Mouse (Mus musculus): Measurements from ENCODE around the gene Tgfb1i1. TPM values are rescaled to one million over a fixed set of nuclear protein-coding genes. Genes with fewer than 3 reads are reported as not detected.

The Tgfb1i1 gene
- total RNA-seq, 1 experiment = 10.5 TPM

- DNase-seq (ENCODE audit: low read depth, low spot score) = no peak
- Histone ChIP-seq H3K4me3 (ENCODE audit: insufficient read depth in 1 of 2, low read depth in 1 of 2, low read length in 2 of 2, poor library complexity in 1 of 2, severe bottlenecking in 1 of 2) (no peak overlapping the region), H3K9ac (ENCODE audit: insufficient read depth, low read depth, low read length, poor library complexity, severe bottlenecking) (no peak overlapping the region), H3K36me3 (ENCODE audit: control insufficient read depth, insufficient read depth, low read length, poor library complexity, severe bottlenecking) (no peaks in the 10 kb centered on the region; the same call in 1 of the 2 replicates), H3K27ac (ENCODE audit: insufficient read depth, low read depth, low read length, poor library complexity, severe bottlenecking) (no peak overlapping the region), H3K4me1 (ENCODE audit: control insufficient read depth in 2 of 2, insufficient read depth in 2 of 2, low read length in 2 of 2, poor library complexity in 1 of 2) (no peaks in the 10 kb centered on the region), H3K9me3 (ENCODE audit: control insufficient read depth, insufficient read depth, low read depth, low read length) (no peaks in the 10 kb centered on the region)
- TF ChIP-seq MAFK (IDR thresholded peaks at IDR 0.05; ENCODE audit: insufficient read depth, low read depth, low read length) = no peak
- no peak for TF ChIP-seq ZC3H11A (IDR thresholded peaks at IDR 0.05; ENCODE audit: borderline replicate concordance, low read depth, low read length)
- TF ChIP-seq HCFC1 (IDR thresholded peaks at IDR 0.05; ENCODE audit: borderline replicate concordance, insufficient read depth, low read length) = no peak
- TF ChIP-seq ZNF384 (IDR thresholded peaks at IDR 0.05; ENCODE audit: low read depth, low read length) = no peak
- TF ChIP-seq CHD2 (IDR thresholded peaks at IDR 0.05; ENCODE audit: low read depth, low read length) = no peak
- in situ Hi-C loops (cut with MboI; ENCODE audit: low sequenced_read_pairs in 2 of 2, unreplicated experiment in 2 of 2) = loop anchor here in 1 of 2 experiments (25.0 kb wide), 1 partner anchor 208 kb away; the partner anchor contains the start of gene Trim72
Measured at GRCm38 (mm10) chr7:128219952-128220351, 26.7 kb upstream of the Tgfb1i1 start.

GRCm38 (mm10) chr7:128220936-128221335 lies 25.7 kb upstream of the Tgfb1i1 start:
- no peak overlapping the region for H3K9ac ChIP-seq (ENCODE audit: insufficient read depth, low read depth, low read length, poor library complexity, severe bottlenecking)
- no peak overlapping the region for H3K27ac ChIP-seq (ENCODE audit: insufficient read depth, low read depth, low read length, poor library complexity, severe bottlenecking)
- DNase-seq (ENCODE audit: low read depth, low spot score) = no peak
- TF ChIP-seq CHD2 (IDR thresholded peaks at IDR 0.05; ENCODE audit: low read depth, low read length) (no peak), HCFC1 (IDR thresholded peaks at IDR 0.05; ENCODE audit: borderline replicate concordance, insufficient read depth, low read length) (no peak), MAFK (IDR thresholded peaks at IDR 0.05; ENCODE audit: insufficient read depth, low read depth, low read length) (no peak), ZC3H11A (IDR thresholded peaks at IDR 0.05; ENCODE audit: borderline replicate concordance, low read depth, low read length) (no peak), ZNF384 (IDR thresholded peaks at IDR 0.05; ENCODE audit: low read depth, low read length) (no peak)
- H3K9me3 ChIP-seq (ENCODE audit: control insufficient read depth, insufficient read depth, low read depth, low read length) = no peaks in the 10 kb centered on the region
- in situ Hi-C loops (cut with MboI; ENCODE audit: low sequenced_read_pairs in 2 of 2, unreplicated experiment in 2 of 2) = loop anchor here in 1 of 2 experiments (25.0 kb wide), 1 partner anchor 209 kb away; the partner anchor contains the start of gene Trim72
- no peaks in the 10 kb centered on the region for H3K4me1 ChIP-seq (ENCODE audit: control insufficient read depth in 2 of 2, insufficient read depth in 2 of 2, low read length in 2 of 2, poor library complexity in 1 of 2)
- no peaks in the 10 kb centered on the region; the same call in 1 of the 2 replicates for H3K36me3 ChIP-seq (ENCODE audit: control insufficient read depth, insufficient read depth, low read length, poor library complexity, severe bottlenecking)
- no peak overlapping the region for H3K4me3 ChIP-seq (ENCODE audit: insufficient read depth in 1 of 2, low read depth in 1 of 2, low read length in 2 of 2, poor library complexity in 1 of 2, severe bottlenecking in 1 of 2)

- Histone ChIP-seq H3K27ac (ENCODE audit: insufficient read depth, low read depth, low read length, poor library complexity, severe bottlenecking) (no peak overlapping the region), H3K36me3 (ENCODE audit: control insufficient read depth, insufficient read depth, low read length, poor library complexity, severe bottlenecking) (no peaks in the 10 kb centered on the region), H3K9me3 (ENCODE audit: control insufficient read depth, insufficient read depth, low read depth, low read length) (no peaks in the 10 kb centered on the region), H3K4me1 (ENCODE audit: control insufficient read depth in 2 of 2, insufficient read depth in 2 of 2, low read length in 2 of 2, poor library complexity in 1 of 2) (no peaks in the 10 kb centered on the region), H3K4me3 (ENCODE audit: insufficient read depth in 1 of 2, low read depth in 1 of 2, low read length in 2 of 2, poor library complexity in 1 of 2, severe bottlenecking in 1 of 2) (no peak overlapping the region), H3K9ac (ENCODE audit: insufficient read depth, low read depth, low read length, poor library complexity, severe bottlenecking) (no peak overlapping the region)
- no peak for TF ChIP-seq CHD2 (IDR thresholded peaks at IDR 0.05; ENCODE audit: low read depth, low read length)
- no peak for TF ChIP-seq ZC3H11A (IDR thresholded peaks at IDR 0.05; ENCODE audit: borderline replicate concordance, low read depth, low read length)
- no peak for TF ChIP-seq MAFK (IDR thresholded peaks at IDR 0.05; ENCODE audit: insufficient read depth, low read depth, low read length)
- no peak for TF ChIP-seq HCFC1 (IDR thresholded peaks at IDR 0.05; ENCODE audit: borderline replicate concordance, insufficient read depth, low read length)
- TF ChIP-seq ZNF384 (IDR thresholded peaks at IDR 0.05; ENCODE audit: low read depth, low read length) = no peak
- DNase-seq (ENCODE audit: low read depth, low spot score) = peak; percentile 66
- in situ Hi-C loops (cut with MboI; ENCODE audit: low sequenced_read_pairs in 2 of 2, unreplicated experiment in 2 of 2) = no loop called here
Measured at GRCm38 (mm10) chr7:128231741-128232140, 14.9 kb upstream of the Tgfb1i1 start.

- DNase-seq (ENCODE audit: low read depth, low spot score) = no peak
- no peak overlapping the region for H3K27ac ChIP-seq (ENCODE audit: insufficient read depth, low read depth, low read length, poor library complexity, severe bottlenecking)
- in situ Hi-C loops (cut with MboI; ENCODE audit: low sequenced_read_pairs in 2 of 2, unreplicated experiment in 2 of 2) = no loop called here
- peaks cover 0 to 2% of the 10 kb centered on the region in 2 experiments; a peak in 1 of 4 replicates for H3K4me1 ChIP-seq (ENCODE audit: control insufficient read depth in 2 of 2, insufficient read depth in 2 of 2, low read length in 2 of 2, poor library complexity in 1 of 2)
- H3K4me3 ChIP-seq (ENCODE audit: insufficient read depth in 1 of 2, low read depth in 1 of 2, low read length in 2 of 2, poor library complexity in 1 of 2, severe bottlenecking in 1 of 2) = no peak overlapping the region
- H3K36me3 ChIP-seq (ENCODE audit: control insufficient read depth, insufficient read depth, low read length, poor library complexity, severe bottlenecking) = peaks cover under 1% of the 10 kb centered on the region; the same call in 1 of the 2 replicates
- H3K9me3 ChIP-seq (ENCODE audit: control insufficient read depth, insufficient read depth, low read depth, low read length) = no peaks in the 10 kb centered on the region
- no peak overlapping the region for H3K9ac ChIP-seq (ENCODE audit: insufficient read depth, low read depth, low read length, poor library complexity, severe bottlenecking)
- TF ChIP-seq ZNF384 (IDR thresholded peaks at IDR 0.05; ENCODE audit: low read depth, low read length) (no peak), CHD2 (IDR thresholded peaks at IDR 0.05; ENCODE audit: low read depth, low read length) (no peak), MAFK (IDR thresholded peaks at IDR 0.05; ENCODE audit: insufficient read depth, low read depth, low read length) (no peak), ZC3H11A (IDR thresholded peaks at IDR 0.05; ENCODE audit: borderline replicate concordance, low read depth, low read length) (no peak), HCFC1 (IDR thresholded peaks at IDR 0.05; ENCODE audit: borderline replicate concordance, insufficient read depth, low read length) (no peak)
Measured at GRCm38 (mm10) chr7:128234796-128235195, 11.8 kb upstream of the Tgfb1i1 start.

All from ES-E14 (cell line).